Mouse (Mus musculus): ENCODE measurements around the gene Sirt3.

- TF ChIP-seq CTCF (IDR thresholded peaks at IDR 0.05; ENCODE audit: borderline replicate concordance, insufficient read depth, low read depth, low read length) (no peak), POLR2A (IDR thresholded peaks at IDR 0.05; ENCODE audit: borderline replicate concordance, insufficient read depth, low read length) (no peak)
Measured at GRCm38 (mm10) chr7:140821305-140821652, 60.8 kb downstream of the Sirt3 start.

Measured in cerebellum, adult 2 months (tissue).